Mouse (Mus musculus): ENCODE measurements around the gene Trabd. TPM values are rescaled to one million over a fixed set of nuclear protein-coding genes. Genes with fewer than 3 reads are reported as not detected.

Trabd gene
- total and polyA plus RNA-seq, 3 experiments: 38.3 to 51.5 (median 48.8) TPM

DNA sequence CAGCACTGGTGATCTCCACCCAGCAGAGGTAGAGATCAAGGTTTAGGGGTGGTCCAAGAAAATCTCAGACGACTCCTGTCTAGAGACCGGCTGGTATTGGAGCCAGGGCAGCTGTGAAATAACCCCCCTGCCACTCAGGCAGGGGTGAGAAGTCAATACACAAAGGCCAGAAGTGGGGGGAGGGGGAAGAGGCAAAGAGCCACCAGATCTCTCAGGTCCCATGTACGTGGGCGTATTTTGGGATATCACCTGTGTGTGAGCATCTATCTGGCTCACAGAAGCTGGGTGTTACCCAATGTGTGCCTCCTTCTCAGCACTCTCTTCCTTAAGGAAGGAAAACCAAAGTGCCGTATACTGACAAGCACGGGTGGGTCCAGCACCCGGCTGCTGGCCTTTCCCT, 11.9 kb upstream of the Trabd start:
- Histone ChIP-seq H3K4me1 (ENCODE audit: control insufficient read depth, insufficient read depth, low read length) (no peaks in the 10 kb centered on the region), H3K36me3 (ENCODE audit: control insufficient read depth, insufficient read depth, low read length) (no peaks in the 10 kb centered on the region), H3K4me3 (no peak overlapping the region), H3K27ac (no peak overlapping the region), H3K9ac (ENCODE audit: low read depth, low read length) (no peak overlapping the region), H3K79me2 (replicated peaks; ENCODE audit: control insufficient read depth, insufficient read depth, low read length) (no peaks in the 10 kb centered on the region), H3K27me3 (ENCODE audit: control insufficient read depth, insufficient read depth, low read length) (peaks cover 5% of the 10 kb centered on the region)
- intact Hi-C loops (cut with DNase I): no loop called here
- 74% methylated on average over 7 of the region's 7 CpGs for WGBS
- TF ChIP-seq CTCF (IDR thresholded peaks at IDR 0.05) (no peak), POLR2A (IDR thresholded peaks at IDR 0.05; ENCODE audit: insufficient read depth, low read depth, low read length) (no peak), EP300 (IDR thresholded peaks at IDR 0.05; ENCODE audit: insufficient read depth, low read depth, low read length) (no peak)
- no peak for DNase-seq

DNA sequence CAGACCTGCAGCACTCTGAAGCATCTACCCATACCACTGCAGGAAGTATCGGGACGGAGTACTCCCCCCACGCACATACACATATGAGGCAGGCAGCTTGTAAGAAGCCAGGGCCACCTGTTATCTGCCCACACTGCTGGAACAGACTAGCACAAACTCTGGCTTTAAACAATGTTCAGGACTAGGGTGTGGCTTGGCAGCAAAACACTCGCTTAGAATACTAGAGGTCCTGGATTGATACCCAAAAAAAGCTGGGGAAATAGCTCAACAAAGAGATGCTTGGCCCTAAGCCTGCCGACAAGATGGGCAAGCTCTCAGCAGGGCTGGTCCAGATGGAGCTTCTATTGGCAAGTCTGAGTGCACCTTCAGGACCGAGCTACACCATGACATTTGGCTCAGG, 11.4 kb upstream of the Trabd start:
- no peak overlapping the region for H3K9ac ChIP-seq (ENCODE audit: low read depth, low read length)
- H3K36me3 ChIP-seq (ENCODE audit: control insufficient read depth, insufficient read depth, low read length): no peaks in the 10 kb centered on the region
- no peak overlapping the region for H3K27ac ChIP-seq
- H3K4me1 ChIP-seq (ENCODE audit: control insufficient read depth, insufficient read depth, low read length): no peaks in the 10 kb centered on the region
- no peaks in the 10 kb centered on the region for H3K79me2 ChIP-seq (replicated peaks; ENCODE audit: control insufficient read depth, insufficient read depth, low read length)
- peaks cover 6% of the 10 kb centered on the region for H3K27me3 ChIP-seq (ENCODE audit: control insufficient read depth, insufficient read depth, low read length)
- 62% methylated on average over 6 of the region's 6 CpGs for WGBS
- no peak for DNase-seq
- intact Hi-C loops (cut with DNase I): no loop called here
- TF ChIP-seq CTCF (IDR thresholded peaks at IDR 0.05) (no peak), POLR2A (IDR thresholded peaks at IDR 0.05; ENCODE audit: insufficient read depth, low read depth, low read length) (no peak), EP300 (IDR thresholded peaks at IDR 0.05; ENCODE audit: insufficient read depth, low read depth, low read length) (no peak)
- no peak overlapping the region for H3K4me3 ChIP-seq

DNA sequence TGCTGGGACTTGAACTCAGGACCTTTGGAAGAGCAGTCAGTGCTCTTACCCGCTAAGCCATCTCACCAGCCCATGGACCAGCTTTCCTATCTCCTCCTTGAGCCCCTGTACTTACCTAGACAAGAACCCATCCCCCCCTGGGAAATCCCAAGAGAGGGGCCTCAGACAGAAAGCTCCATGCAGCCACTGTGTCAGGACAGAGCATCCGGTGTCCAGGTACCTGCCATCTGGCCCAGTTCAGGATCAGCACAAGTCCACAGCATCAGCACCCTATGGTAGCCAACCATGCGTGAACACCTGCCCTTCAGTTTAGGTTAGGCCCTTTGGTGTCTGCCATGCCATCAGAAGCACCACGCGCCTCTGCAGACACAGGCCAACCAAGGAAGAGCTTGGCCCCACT, 10.0 kb upstream of the Trabd start:
- no peak for TF ChIP-seq POLR2A (IDR thresholded peaks at IDR 0.05; ENCODE audit: insufficient read depth, low read depth, low read length)
- no peak for TF ChIP-seq EP300 (IDR thresholded peaks at IDR 0.05; ENCODE audit: insufficient read depth, low read depth, low read length)
- no peak for TF ChIP-seq CTCF (IDR thresholded peaks at IDR 0.05)
- Histone ChIP-seq H3K36me3 (ENCODE audit: control insufficient read depth, insufficient read depth, low read length) (no peaks in the 10 kb centered on the region), H3K27ac (no peak overlapping the region), H3K27me3 (ENCODE audit: control insufficient read depth, insufficient read depth, low read length) (peaks cover 5% of the 10 kb centered on the region), H3K4me1 (ENCODE audit: control insufficient read depth, insufficient read depth, low read length) (no peaks in the 10 kb centered on the region), H3K4me3 (no peak overlapping the region), H3K9ac (ENCODE audit: low read depth, low read length) (no peak overlapping the region), H3K79me2 (replicated peaks; ENCODE audit: control insufficient read depth, insufficient read depth, low read length) (no peaks in the 10 kb centered on the region)
- WGBS: 92% methylated on average over 5 of the region's 5 CpGs
- intact Hi-C loops (cut with DNase I): no loop called here
- no peak for DNase-seq

DNA sequence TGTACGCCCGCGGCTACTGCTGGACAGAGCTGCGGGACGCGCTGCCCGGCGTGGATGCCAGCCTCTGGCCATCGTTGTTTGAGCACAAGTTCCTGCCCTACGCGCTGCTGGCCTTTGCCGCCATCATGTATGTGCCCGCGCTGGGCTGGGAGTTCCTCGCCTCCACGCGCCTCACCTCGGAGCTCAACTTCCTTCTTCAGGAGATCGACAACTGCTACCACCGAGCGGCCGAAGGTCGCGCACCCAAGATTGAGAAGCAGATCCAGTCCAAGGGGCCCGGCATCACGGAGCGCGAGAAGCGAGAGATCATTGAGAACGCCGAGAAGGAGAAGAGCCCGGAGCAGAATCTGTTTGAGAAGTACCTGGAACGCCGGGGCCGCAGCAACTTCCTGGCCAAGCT, 7.3 kb upstream of the Trabd start:
- intact Hi-C loops (cut with DNase I): no loop called here
- no peak for DNase-seq
- Histone ChIP-seq H3K4me1 (ENCODE audit: control insufficient read depth, insufficient read depth, low read length) (no peaks in the 10 kb centered on the region), H3K27ac (no peak overlapping the region), H3K4me3 (no peak overlapping the region), H3K27me3 (ENCODE audit: control insufficient read depth, insufficient read depth, low read length) (peaks cover 3% of the 10 kb centered on the region), H3K36me3 (ENCODE audit: control insufficient read depth, insufficient read depth, low read length) (no peaks in the 10 kb centered on the region), H3K9ac (ENCODE audit: low read depth, low read length) (no peak overlapping the region), H3K79me2 (replicated peaks; ENCODE audit: control insufficient read depth, insufficient read depth, low read length) (no peaks in the 10 kb centered on the region)
- 29% methylated on average over 35 of the region's 35 CpGs for WGBS
- TF ChIP-seq CTCF (IDR thresholded peaks at IDR 0.05) (no peak), POLR2A (IDR thresholded peaks at IDR 0.05; ENCODE audit: insufficient read depth, low read depth, low read length) (no peak), EP300 (IDR thresholded peaks at IDR 0.05; ENCODE audit: insufficient read depth, low read depth, low read length) (no peak)

DNA sequence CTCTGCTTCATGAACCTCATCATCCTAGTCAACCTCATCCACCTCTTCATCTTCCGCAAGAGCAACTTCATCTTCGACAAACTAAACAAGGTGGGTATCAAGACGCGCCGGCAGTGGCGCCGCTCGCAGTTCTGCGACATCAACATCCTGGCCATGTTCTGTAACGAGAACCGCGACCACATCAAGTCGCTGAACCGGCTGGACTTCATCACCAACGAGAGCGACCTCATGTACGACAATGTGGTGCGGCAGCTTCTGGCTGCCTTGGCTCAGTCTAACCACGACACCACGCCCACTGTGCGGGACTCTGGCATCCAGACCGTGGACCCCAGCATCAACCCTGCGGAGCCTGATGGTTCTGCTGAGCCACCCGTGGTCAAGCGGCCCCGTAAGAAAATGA, 6.7 kb upstream of the Trabd start:
- Histone ChIP-seq H3K27me3 (ENCODE audit: control insufficient read depth, insufficient read depth, low read length) (peaks cover 3% of the 10 kb centered on the region), H3K79me2 (replicated peaks; ENCODE audit: control insufficient read depth, insufficient read depth, low read length) (no peaks in the 10 kb centered on the region), H3K9ac (ENCODE audit: low read depth, low read length) (no peak overlapping the region), H3K36me3 (ENCODE audit: control insufficient read depth, insufficient read depth, low read length) (no peaks in the 10 kb centered on the region), H3K4me1 (ENCODE audit: control insufficient read depth, insufficient read depth, low read length) (no peaks in the 10 kb centered on the region), H3K4me3 (no peak overlapping the region), H3K27ac (no peak overlapping the region)
- intact Hi-C loops (cut with DNase I): no loop called here
- DNase-seq: no peak
- TF ChIP-seq CTCF (IDR thresholded peaks at IDR 0.05) (no peak), EP300 (IDR thresholded peaks at IDR 0.05; ENCODE audit: insufficient read depth, low read depth, low read length) (no peak), POLR2A (IDR thresholded peaks at IDR 0.05; ENCODE audit: insufficient read depth, low read depth, low read length) (no peak)
- WGBS: 38% methylated on average over 26 of the region's 26 CpGs

DNA sequence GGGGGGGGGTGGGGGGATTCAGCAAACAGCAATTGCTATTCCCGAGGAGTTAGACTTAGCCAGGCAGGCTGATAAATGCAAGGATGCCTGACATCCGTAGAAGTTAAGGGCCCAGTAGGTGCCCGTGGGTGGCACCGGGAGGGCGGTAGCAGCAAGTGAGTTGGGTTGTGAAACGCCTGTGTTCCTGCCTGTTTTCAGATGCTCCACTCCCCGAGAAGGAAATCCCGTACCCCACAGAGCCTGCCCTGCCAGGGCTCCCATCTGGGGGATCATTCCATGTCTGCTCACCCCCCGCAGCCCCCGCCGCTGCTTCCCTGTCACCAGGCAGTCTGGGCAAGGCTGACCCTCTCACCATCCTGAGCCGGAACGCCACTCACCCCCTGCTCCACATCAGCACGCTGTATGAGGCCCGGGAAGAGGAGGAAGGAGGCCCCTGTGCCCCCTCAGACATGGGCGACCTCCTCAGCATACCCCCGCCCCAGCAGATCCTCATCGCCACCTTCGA, 5.5 kb upstream of the Trabd start:
- peaks cover 3% of the 10 kb centered on the region for H3K27me3 ChIP-seq (ENCODE audit: control insufficient read depth, insufficient read depth, low read length)
- no peak for DNase-seq
- no peaks in the 10 kb centered on the region for H3K36me3 ChIP-seq (ENCODE audit: control insufficient read depth, insufficient read depth, low read length)
- H3K79me2 ChIP-seq (replicated peaks; ENCODE audit: control insufficient read depth, insufficient read depth, low read length): no peaks in the 10 kb centered on the region
- no peak for TF ChIP-seq POLR2A (IDR thresholded peaks at IDR 0.05; ENCODE audit: insufficient read depth, low read depth, low read length)
- no peak overlapping the region for H3K4me3 ChIP-seq
- no peaks in the 10 kb centered on the region; the same call in 1 of the 2 replicates for H3K4me1 ChIP-seq (ENCODE audit: control insufficient read depth, insufficient read depth, low read length)
- intact Hi-C loops (cut with DNase I): no loop called here
- no peak overlapping the region for H3K9ac ChIP-seq (ENCODE audit: low read depth, low read length)
- no peak overlapping the region for H3K27ac ChIP-seq
- 78% methylated on average over 19 of the region's 19 CpGs for WGBS

All from heart, adult 2 months (tissue).